Mouse (Mus musculus) liver, adult 2 months (tissue): ENCODE data around the gene Unc13b.

Experiments used
- CTCF ChIP-seq: fragments of 200-500 bp; IDR thresholded peaks from 2 replicates; pipeline ENCODE4 v1.5.1; 2011; ENCODE audit warnings: low read depth, low read length, control low read depth
- POLR2A ChIP-seq: fragments of 200-500 bp; IDR thresholded peaks from 2 replicates; pipeline ENCODE4 v1.6.1; 2011; ENCODE audit warnings: low read length, control low read depth; ENCODE audit not compliant: insufficient read depth; ENCODE audit errors: extremely low read depth

DNA sequence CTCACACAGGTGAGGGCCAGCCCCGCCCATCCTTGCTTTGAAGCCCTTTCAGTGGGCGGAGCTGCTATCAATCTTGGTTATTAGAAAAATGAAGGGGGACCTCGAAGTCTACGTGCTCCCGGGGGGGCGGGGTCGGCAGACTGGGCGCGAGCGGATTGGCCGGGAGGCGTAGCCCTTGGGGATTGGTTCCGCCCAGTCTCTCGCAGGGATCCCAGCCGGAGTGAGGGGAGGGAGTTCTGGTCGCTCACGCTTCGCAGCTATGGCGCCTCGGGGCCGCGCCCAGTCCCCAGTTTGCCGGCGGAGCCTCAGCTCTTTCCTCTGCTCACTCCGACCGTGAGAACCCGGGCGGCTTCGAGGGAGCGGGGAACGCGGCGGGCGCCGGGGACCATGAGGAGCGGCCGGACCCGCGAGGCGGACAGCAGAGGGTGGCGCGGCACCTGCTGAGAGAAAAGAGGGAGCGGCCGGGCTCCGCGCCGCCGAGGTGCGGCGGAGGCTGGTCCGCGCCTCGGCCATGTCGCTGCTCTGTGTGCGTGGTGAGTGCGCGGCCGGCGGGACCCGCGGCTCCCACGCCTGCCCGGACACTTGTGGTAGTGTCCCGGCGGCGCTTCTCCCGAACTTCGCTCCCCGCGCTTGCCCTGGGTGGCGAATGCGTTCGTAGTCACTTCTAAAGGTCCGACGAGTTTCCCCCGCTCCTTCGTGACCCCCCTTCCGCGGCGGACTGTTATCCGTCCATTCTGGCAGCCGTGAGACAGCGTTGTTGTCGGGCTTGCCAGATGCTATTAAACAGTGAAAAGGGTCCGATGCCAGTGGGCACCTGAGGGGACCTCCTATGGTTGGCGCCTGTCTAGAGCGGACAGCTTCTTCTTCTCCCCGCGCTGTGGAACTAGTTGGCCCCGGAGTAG is at the start of gene Unc13b:
- TF ChIP-seq POLR2A (peak; percentile 41; the same call in 1 of the 2 replicates), CTCF (no peak)
